Mouse (Mus musculus): Measurements from ENCODE around the gene Dact1.

DNA sequence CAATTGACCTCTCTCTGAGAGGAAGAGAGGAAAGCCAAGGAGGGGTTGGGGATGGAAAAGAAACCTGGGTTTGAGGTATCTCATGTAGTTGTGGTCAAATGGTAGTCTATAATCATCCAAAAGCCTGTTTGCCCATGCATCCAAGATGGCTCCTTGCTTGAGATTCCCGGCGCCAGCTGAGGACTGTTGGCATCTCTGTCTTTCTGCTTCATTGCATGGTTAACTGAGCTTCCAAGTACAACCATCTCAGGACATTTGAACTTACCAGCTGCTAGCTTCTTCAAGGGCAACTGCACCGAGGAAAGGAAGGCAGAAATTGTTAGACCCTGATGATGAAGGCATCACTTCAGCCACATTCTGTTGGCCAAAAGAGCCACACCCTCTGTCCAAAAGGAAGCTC lies 54.8 kb downstream of the Dact1 start:
- TF ChIP-seq EP300 (IDR thresholded peaks at IDR 0.05; ENCODE audit: low read depth) (no peak), CTCF (IDR thresholded peaks at IDR 0.05; ENCODE audit: low read depth) (no peak)
